Mouse (Mus musculus) left cerebral cortex, postnatal 10 days (tissue): ENCODE measurements around the gene B3galnt1. TPM values are rescaled to one million over a fixed set of nuclear protein-coding genes. Genes with fewer than 3 reads are reported as not detected.

Source experiments
- DNase-seq, 2 experiments: peaks; one replicate each; pipeline ENCODE4 v3.0.0; 2021 to 2022; ENCODE audit warnings: low spot score in 2 of 2, mixed read lengths in 1 of 2; ENCODE audit errors: extremely low spot score in 1 of 2
- intact Hi-C: fragments of 180-260 bp; cut with DNase I; formaldehyde crosslinking; loops from one replicate; pipeline ENCODE4 v1.15.1; 2025
- total RNA-seq, 2 experiments: library from RNA; stranded (reverse); gene quantifications; 2 replicates each; pipeline ENCODE4 v1.2.3; 2021

Gene B3galnt1
- total RNA-seq, 2 experiments from 2014 or later = 64.9 to 67.7 TPM

- intact Hi-C loops = no loop called here
These were observed 69.2 kb downstream of the B3galnt1 start for GRCm38 (mm10) chr3:69529576-69529975.

GRCm38 (mm10) chr3:69527384-69527783, 71.4 kb downstream of the B3galnt1 start:
- no peak for DNase-seq
- intact Hi-C loops = no loop called here

More at GRCm38 (mm10) chr3:69529576-69529975, 69.2 kb downstream of the B3galnt1 start:
- DNase-seq = no peak

- no peak for DNase-seq
- intact Hi-C loops = no loop called here
These were observed 73.7 kb downstream of the B3galnt1 start for GRCm38 (mm10) chr3:69525072-69525529.

GRCm38 (mm10) chr3:69524356-69525071, 74.2 kb downstream of the B3galnt1 start:
- intact Hi-C loops = no loop called here

More at GRCm38 (mm10) chr3:69524356-69525071, 74.2 kb downstream of the B3galnt1 start:
- no peak for DNase-seq

Other genes with a start within 250 kb of the B3galnt1 start
- 10 to 100 TPM; 49.0 to 49.1 TPM for gene Nmd3, start 123.0 kb upstream of the B3galnt1 start, total RNA-seq